Comparison of ENCODE assay signal across 9 mouse cellular contexts in the genomic region with DNA sequence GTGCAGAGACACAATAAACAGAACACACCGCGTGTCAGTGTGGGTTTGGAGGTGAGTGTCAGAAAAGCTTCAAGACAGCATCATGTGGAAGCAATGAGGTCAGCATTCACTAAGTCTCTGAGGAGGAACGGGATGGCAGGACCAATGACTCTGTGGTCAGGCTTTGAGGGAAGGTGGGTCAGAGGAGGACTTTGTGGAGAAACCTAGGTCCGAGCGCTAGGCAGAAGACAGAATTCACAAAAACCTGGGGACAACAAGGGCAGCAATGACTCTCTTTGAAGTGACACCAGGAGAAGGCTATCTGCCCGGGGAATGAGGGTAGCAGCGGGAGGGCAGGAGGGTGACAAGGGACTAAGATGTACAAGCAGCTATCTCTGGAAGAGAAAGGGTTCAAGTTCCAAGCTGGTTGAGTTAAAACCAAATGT. TPM values are rescaled to one million over a fixed set of nuclear protein-coding genes. Genes with fewer than 3 reads are reported as not detected.
DNase-seq lines count a peak whose midpoint lies in the region; ATAC-seq and TF ChIP-seq lines count a peak whose summit lies in the region.
"Had no signal": no experiment of that assay in that cellular context is flagged by ENCODE, and none has a peak within 500 bp of the region (broad histone marks: within the 10 kb centered on the region; RNA-seq: fewer than 3 reads in every experiment).

No protein-coding gene starts in this region.

- H3K4me3 ChIP-seq in liver, embryonic 12.5 days: peak overlapping the region; percentile 23; the same call in 1 of the 2 replicates
- no peak overlapping the region for H3K4me3 ChIP-seq in liver, postnatal 0 days (ENCODE audit: low read depth, low read length)
- peak overlapping the region; percentile 53 for H3K4me3 ChIP-seq in embryonic facial prominence, embryonic 14.5 days (ENCODE audit: low read depth, low read length)
- peak overlapping the region; percentile 53 for H3K4me3 ChIP-seq in kidney, embryonic 14.5 days (ENCODE audit: low read length)
- H3K4me3 ChIP-seq in neural tube, embryonic 13.5 days: peak overlapping the region; percentile 68

- no peaks in the 10 kb centered on the region for H3K36me3 ChIP-seq in liver, embryonic 12.5 days
- H3K36me3 ChIP-seq in liver, postnatal 0 days (replicated peaks; ENCODE audit: insufficient read depth, low read length): no peaks in the 10 kb centered on the region
- no peaks in the 10 kb centered on the region for H3K36me3 ChIP-seq in embryonic facial prominence, embryonic 14.5 days (ENCODE audit: control insufficient read depth, insufficient read depth, low read length)
- no peaks in the 10 kb centered on the region for H3K36me3 ChIP-seq in kidney, embryonic 14.5 days (ENCODE audit: control insufficient read depth, insufficient read depth, low read length)
- H3K36me3 ChIP-seq in neural tube, embryonic 13.5 days: no peaks in the 10 kb centered on the region

- no peak overlapping the region for H3K9ac ChIP-seq in liver, embryonic 12.5 days
- no peak overlapping the region for H3K9ac ChIP-seq in liver, postnatal 0 days (replicated peaks)
- H3K9ac ChIP-seq in embryonic facial prominence, embryonic 14.5 days (ENCODE audit: low read depth, low read length): peak overlapping the region; percentile 59
- peak overlapping the region; percentile 54; the same call in 1 of the 2 replicates for H3K9ac ChIP-seq in kidney, embryonic 14.5 days (ENCODE audit: low read depth, low read length)
- peak overlapping the region; percentile 91 for H3K9ac ChIP-seq in neural tube, embryonic 13.5 days
- H3K9ac ChIP-seq: liver, embryonic 14.5 days had no signal

- peaks cover 21% of the 10 kb centered on the region for H3K27me3 ChIP-seq in liver, embryonic 12.5 days (replicated peaks)
- H3K27me3 ChIP-seq in liver, postnatal 0 days (ENCODE audit: insufficient read depth, low read length): peaks cover 13% of the 10 kb centered on the region
- peaks cover 23% of the 10 kb centered on the region; the same call in 1 of the 2 replicates for H3K27me3 ChIP-seq in embryonic facial prominence, embryonic 14.5 days (replicated peaks; ENCODE audit: control insufficient read depth, insufficient read depth, low read length)
- peaks cover 13% of the 10 kb centered on the region for H3K27me3 ChIP-seq in kidney, embryonic 14.5 days (ENCODE audit: control insufficient read depth, insufficient read depth, low read length)
- no peaks in the 10 kb centered on the region for H3K27me3 ChIP-seq in neural tube, embryonic 13.5 days

- H3K9me3 ChIP-seq in liver, embryonic 12.5 days (replicated peaks): no peaks in the 10 kb centered on the region
- H3K9me3 ChIP-seq in liver, postnatal 0 days (ENCODE audit: low read length): no peaks in the 10 kb centered on the region
- H3K9me3 ChIP-seq in embryonic facial prominence, embryonic 14.5 days (ENCODE audit: control insufficient read depth, low read length): no peaks in the 10 kb centered on the region
- H3K9me3 ChIP-seq in kidney, embryonic 14.5 days (ENCODE audit: control insufficient read depth, low read length): no peaks in the 10 kb centered on the region
- H3K9me3 ChIP-seq in neural tube, embryonic 13.5 days: no peaks in the 10 kb centered on the region

- no peaks in the 10 kb centered on the region for H3K4me1 ChIP-seq in liver, embryonic 12.5 days
- no peaks in the 10 kb centered on the region for H3K4me1 ChIP-seq in liver, postnatal 0 days (ENCODE audit: insufficient read depth)
- H3K4me1 ChIP-seq in embryonic facial prominence, embryonic 14.5 days (ENCODE audit: control insufficient read depth, insufficient read depth, low read length): 0 out of 2 replicates have a peak, but pooled peaks cover 2% of the 10 kb centered on the region
- no peaks in the 10 kb centered on the region for H3K4me1 ChIP-seq in kidney, embryonic 14.5 days (ENCODE audit: control insufficient read depth, insufficient read depth, low read length)
- H3K4me1 ChIP-seq in neural tube, embryonic 13.5 days (replicated peaks): peaks cover 25% of the 10 kb centered on the region

- no peak for TF ChIP-seq EP300 in liver, postnatal 0 days (IDR thresholded peaks at IDR 0.05; ENCODE audit: low read depth)

- H3K4me2 ChIP-seq in liver, embryonic 12.5 days: peak overlapping the region; percentile 60
- H3K4me2 ChIP-seq in liver, postnatal 0 days (ENCODE audit: low read depth, low read length): no peak overlapping the region
- H3K4me2 ChIP-seq in embryonic facial prominence, embryonic 14.5 days (ENCODE audit: low read depth, low read length): peak overlapping the region; percentile 92
- H3K4me2 ChIP-seq in kidney, embryonic 14.5 days (replicated peaks; ENCODE audit: low read depth, low read length): peak overlapping the region; percentile 91
- H3K4me2 ChIP-seq in neural tube, embryonic 13.5 days: peak overlapping the region; percentile 65

- TF ChIP-seq CTCF in liver, postnatal 0 days (IDR thresholded peaks at IDR 0.05; ENCODE audit: low read depth): no peak

- DNase-seq in liver, postnatal 0 days: no peak
- DNase-seq in embryonic facial prominence, embryonic 14.5 days (ENCODE audit: low spot score): no peak
- no peak for DNase-seq in urinary bladder, adult 18-20 months (ENCODE audit: low spot score in 2 of 2)
- no peak for DNase-seq in cerebellum, postnatal 4 days (ENCODE audit: low spot score in 2 of 2)
- no peak for DNase-seq in lung, postnatal 36 days

- no peak overlapping the region for H3K27ac ChIP-seq in liver, embryonic 12.5 days
- H3K27ac ChIP-seq in liver, postnatal 0 days (ENCODE audit: low read depth): no peak overlapping the region
- no peak overlapping the region for H3K27ac ChIP-seq in embryonic facial prominence, embryonic 14.5 days (replicated peaks; ENCODE audit: low read depth, low read length)
- no peak overlapping the region for H3K27ac ChIP-seq in kidney, embryonic 14.5 days (ENCODE audit: low read depth, low read length)
- peak overlapping the region; percentile 89 for H3K27ac ChIP-seq in neural tube, embryonic 13.5 days (replicated peaks)
- H3K27ac ChIP-seq: liver, embryonic 14.5 days had no signal

- ATAC-seq in liver, embryonic 12.5 days: no peak
- no peak for ATAC-seq in liver, postnatal 0 days
- peak; percentile 10; the same call in 1 of the 2 replicates for ATAC-seq in embryonic facial prominence, embryonic 14.5 days (ENCODE audit: low read depth)
- ATAC-seq in kidney, embryonic 14.5 days (ENCODE audit: low FRiP score, low TSS enrichment): peak; percentile 37
- ATAC-seq in neural tube, embryonic 13.5 days (ENCODE audit: low read depth): peak; percentile 44

- WGBS in liver, embryonic 12.5 days (ENCODE audit: insufficient replicate concordance): 4% methylated on average over 7 of the region's 7 CpGs
- 1% methylated on average over 7 of the region's 7 CpGs for WGBS in liver, postnatal 0 days (ENCODE audit: insufficient replicate concordance)
- WGBS in embryonic facial prominence, embryonic 14.5 days: 0% methylated on average over 7 of the region's 7 CpGs
- WGBS in kidney, embryonic 14.5 days: 0% methylated on average over 7 of the region's 7 CpGs
- 1% methylated on average over 7 of the region's 7 CpGs for WGBS in neural tube, embryonic 13.5 days

RNA-seq across cellular contexts. Expression of a gene that starts 1.0 kb away (rescaled TPM):
- not detected in 2 replicates for polyA plus RNA-seq in liver, embryonic 12.5 days (2016; fragmentation: Nextera tagmentation; extraction: Ambion mirVana)
- polyA plus RNA-seq in liver, postnatal 0 days (2015; fragmentation: Nextera tagmentation; extraction: Ambion mirVana): not detected in 2 replicates
- polyA plus RNA-seq in embryonic facial prominence, embryonic 14.5 days (2014; fragmentation: Nextera tagmentation; extraction: Ambion mirVana): 0.59 and 0.77 TPM in 2 replicates
- polyA plus RNA-seq in kidney, embryonic 14.5 days (2014; fragmentation: Nextera tagmentation; extraction: Ambion mirVana): 4.3 and 5.9 TPM in 2 replicates
- polyA plus RNA-seq in neural tube, embryonic 13.5 days (2015; fragmentation: Nextera tagmentation; extraction: Ambion mirVana): 9.1 and 10.2 TPM in 2 replicates
- polyA plus RNA-seq: liver, embryonic 14.5 days had no signal

Comparison
In these comparisons a context has a peak if more than half of its experiments do, and no peak if none do; other contexts are left out.
1. ATAC-seq: peak in embryonic facial prominence, embryonic 14.5 days (single experiment), kidney, embryonic 14.5 days (single experiment) and neural tube, embryonic 13.5 days (single experiment); none in liver, embryonic 12.5 days (single experiment) and liver, postnatal 0 days (single experiment).
2. H3K9ac ChIP-seq: peak in embryonic facial prominence, embryonic 14.5 days (single experiment), kidney, embryonic 14.5 days (single experiment) and neural tube, embryonic 13.5 days (single experiment); none in liver, embryonic 12.5 days (single experiment) and liver, postnatal 0 days (single experiment).